Mouse (Mus musculus): ENCODE measurements around the gene Slit1. TPM values are rescaled to one million over a fixed set of nuclear protein-coding genes. Genes with fewer than 3 reads are reported as not detected.

Slit1 gene
- total RNA-seq, 2 experiments from 2014 or later, result 1.6 to 1.7 TPM

DNA sequence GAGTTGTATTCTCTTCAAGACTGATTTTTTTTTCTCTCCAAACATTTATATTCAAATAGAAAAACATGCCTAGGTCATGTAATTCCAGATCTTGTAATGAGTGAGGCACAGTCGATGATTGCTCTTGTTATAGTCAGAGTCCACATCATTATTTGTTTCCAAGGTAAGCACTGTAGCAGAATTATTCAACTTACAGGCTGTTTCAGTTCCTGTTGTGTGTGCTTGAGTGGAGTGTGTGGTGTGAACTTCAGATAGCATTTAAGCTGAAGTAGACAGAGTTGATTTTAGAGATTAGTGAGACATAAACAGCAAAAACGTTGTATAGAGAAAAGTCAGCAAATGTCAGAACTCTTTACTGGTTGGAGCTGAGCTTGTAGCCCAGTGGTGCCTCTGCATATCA is 174.7 kb downstream of the Slit1 start:
- ATAC-seq (replicated peaks; ENCODE audit: low FRiP score, poor library complexity, severe bottlenecking), result no peak

DNA sequence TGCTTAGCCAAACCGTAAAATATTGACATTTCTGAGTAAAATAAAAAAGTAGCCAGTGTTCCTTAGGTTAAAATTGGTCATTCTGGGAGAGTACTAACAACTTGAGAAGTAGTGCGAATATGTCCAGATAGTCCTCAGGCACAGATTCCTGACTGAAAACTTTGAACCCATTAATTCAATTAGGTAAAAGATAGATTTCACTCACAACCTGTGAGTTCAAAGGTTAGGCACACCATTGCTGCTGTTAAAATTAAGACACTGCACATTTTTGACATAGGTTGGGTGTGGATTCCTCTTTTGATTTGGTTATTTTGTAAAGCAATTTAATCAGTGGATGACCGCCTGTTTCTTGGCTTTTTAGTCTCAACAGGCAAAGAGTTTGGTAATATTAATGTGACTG is 182.6 kb downstream of the Slit1 start:
- ATAC-seq (replicated peaks; ENCODE audit: low FRiP score, poor library complexity, severe bottlenecking), result no peak

DNA sequence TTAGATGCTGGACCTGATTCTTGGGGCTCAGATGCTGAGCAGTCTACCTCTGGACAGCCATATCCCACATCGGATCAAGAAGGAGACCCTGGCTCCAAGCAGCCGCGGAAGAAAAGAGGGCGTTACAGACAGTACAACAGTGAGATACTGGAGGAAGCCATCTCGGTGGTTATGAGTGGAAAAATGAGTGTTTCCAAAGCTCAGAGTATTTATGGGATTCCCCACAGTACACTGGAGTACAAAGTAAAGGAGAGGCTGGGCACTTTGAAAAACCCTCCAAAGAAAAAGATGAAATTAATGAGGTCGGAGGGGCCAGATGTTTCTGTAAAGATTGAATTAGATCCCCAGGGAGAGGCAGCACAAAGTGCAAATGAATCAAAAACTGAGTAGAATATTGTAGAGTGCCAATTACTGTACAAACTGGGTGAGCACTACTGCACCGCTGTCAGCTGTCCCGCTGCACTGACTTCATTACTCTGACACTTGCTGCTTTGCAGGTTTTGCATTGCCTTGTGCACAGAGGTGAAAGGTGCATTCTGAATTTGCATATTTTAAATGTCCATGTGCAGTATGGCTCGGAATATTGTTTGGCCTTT is 184.5 kb downstream of the Slit1 start:
- no peak for ATAC-seq (replicated peaks; ENCODE audit: low FRiP score, poor library complexity, severe bottlenecking)

DNA sequence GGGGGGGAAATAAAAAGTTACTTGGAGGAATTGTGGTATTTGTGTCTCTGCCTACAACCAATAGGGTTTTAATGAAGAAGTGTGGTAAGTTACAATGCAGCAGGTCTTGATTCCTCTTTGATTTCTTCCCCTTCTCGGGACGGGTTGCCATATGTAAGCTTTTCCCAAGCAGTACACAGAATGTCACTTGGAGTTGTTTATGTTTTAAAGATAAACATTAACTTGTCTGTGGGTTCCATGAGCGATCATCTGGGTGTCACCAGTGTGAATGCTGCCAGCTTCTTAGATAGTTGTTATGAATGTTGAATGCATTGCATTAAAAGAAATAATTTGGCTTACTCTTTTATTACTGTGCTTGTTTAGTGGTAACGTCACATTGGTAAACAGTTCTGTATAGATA is 186.0 kb downstream of the Slit1 start:
- ATAC-seq (replicated peaks; ENCODE audit: low FRiP score, poor library complexity, severe bottlenecking), result no peak

DNA sequence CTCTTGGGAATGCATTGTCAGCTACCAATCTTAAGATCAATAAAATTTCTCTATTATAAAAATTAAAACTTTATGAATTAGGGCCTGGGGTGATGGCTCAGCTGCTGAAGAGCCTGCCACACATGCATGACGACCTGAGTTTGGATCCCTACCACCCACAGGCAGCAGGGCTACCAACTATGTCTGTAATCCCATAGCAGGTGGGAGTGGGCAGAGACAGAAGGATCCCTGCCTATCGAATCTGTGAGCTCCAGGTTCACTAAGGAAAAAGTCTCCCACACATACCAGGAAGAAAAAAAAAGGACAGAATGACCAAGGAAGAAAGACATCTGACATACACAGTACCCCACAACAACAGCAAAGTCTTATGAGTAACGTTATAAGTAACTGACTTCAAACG is 186.5 kb downstream of the Slit1 start:
- no peak for ATAC-seq (replicated peaks; ENCODE audit: low FRiP score, poor library complexity, severe bottlenecking)

Other genes starting within 250 kb of the Slit1 start
- 14.3 and 18.7 TPM in 2 replicates for gene Gm340, start 161.3 kb downstream of the Slit1 start, total RNA-seq (2015; ENCODE audit: low replicate concordance)
- 26.2 and 27.9 TPM in 2 replicates for gene Gm340, start 161.3 kb downstream of the Slit1 start, total RNA-seq (2017; ENCODE audit: low replicate concordance)
- 83.4 and 100 TPM in 2 replicates for gene Arhgap19, start 58.4 kb upstream of the Slit1 start, total RNA-seq (2015; ENCODE audit: low replicate concordance)
- 98.9 and 131 TPM in 2 replicates for gene Arhgap19, start 58.4 kb upstream of the Slit1 start, total RNA-seq (2017; ENCODE audit: low replicate concordance)
- 3.2 and 3.8 TPM in 2 replicates for gene Frat1, start 86.3 kb upstream of the Slit1 start, total RNA-seq (2015; ENCODE audit: low replicate concordance)
- gene Frat1, start 86.3 kb upstream of the Slit1 start, total RNA-seq (2017; ENCODE audit: low replicate concordance), result 0.26 and 2.6 TPM in 2 replicates
- gene Frat2, start 104.5 kb upstream of the Slit1 start, total RNA-seq (2015; ENCODE audit: low replicate concordance), result 5.4 TPM in 2 replicates
- gene Frat2, start 104.5 kb upstream of the Slit1 start, total RNA-seq (2017; ENCODE audit: low replicate concordance), result 2.6 and 3.9 TPM in 2 replicates
- gene Rrp12, start 152.5 kb upstream of the Slit1 start, total RNA-seq (2015; ENCODE audit: low replicate concordance), result 1.1 and 2.1 TPM in 2 replicates
- 1.2 TPM in 1 of 2 replicates, not detected in the other for gene Rrp12, start 152.5 kb upstream of the Slit1 start, total RNA-seq (2017; ENCODE audit: low replicate concordance)
- gene Pgam1, start 168.3 kb upstream of the Slit1 start, total RNA-seq (2015; ENCODE audit: low replicate concordance), result 102 and 109 TPM in 2 replicates
- 17.3 and 26.3 TPM in 2 replicates for gene Pgam1, start 168.3 kb upstream of the Slit1 start, total RNA-seq (2017; ENCODE audit: low replicate concordance)
- 16.9 and 21.0 TPM in 2 replicates for gene Exosc1, start 189.8 kb upstream of the Slit1 start, total RNA-seq (2015; ENCODE audit: low replicate concordance)
- gene Exosc1, start 189.8 kb upstream of the Slit1 start, total RNA-seq (2017; ENCODE audit: low replicate concordance), result 7.1 and 14.1 TPM in 2 replicates
- 21.4 and 31.4 TPM in 2 replicates for gene Zdhhc16, start 189.8 kb upstream of the Slit1 start, total RNA-seq (2015; ENCODE audit: low replicate concordance)
- gene Zdhhc16, start 189.8 kb upstream of the Slit1 start, total RNA-seq (2017; ENCODE audit: low replicate concordance), result 15.1 and 25.8 TPM in 2 replicates
- gene Mms19, start 237.5 kb upstream of the Slit1 start, total RNA-seq (2015; ENCODE audit: low replicate concordance), result 20.5 and 73.5 TPM in 2 replicates
- 10.1 and 15.4 TPM in 2 replicates for gene Mms19, start 237.5 kb upstream of the Slit1 start, total RNA-seq (2017; ENCODE audit: low replicate concordance)
- 4.3 TPM in 1 of 2 replicates, not detected in the other for gene Ubtd1, start 238.1 kb upstream of the Slit1 start, total RNA-seq (2015; ENCODE audit: low replicate concordance)
- gene Ubtd1, start 238.1 kb upstream of the Slit1 start, total RNA-seq (2017; ENCODE audit: low replicate concordance), result 8.2 TPM in 1 of 2 replicates, not detected in the other

All from erythroid progenitor cell, adult 5-6 weeks (primary cell).